Mouse (Mus musculus) forebrain, embryonic 11.5 days (tissue): ENCODE data around the gene Pafah1b2. TPM values are rescaled to one million over a fixed set of nuclear protein-coding genes. Genes with fewer than 3 reads are reported as not detected.

Source experiments
- ATAC-seq: fragments of 200-750 bp; cut with Nextera tagmentation; replicated peaks from 2 replicates; pipeline ENCODE4 v1.8.0; 2017; ENCODE audit warnings: moderate TSS enrichment; ENCODE audit not compliant: low FRiP score
- DNase-seq: peaks from one replicate; pipeline ENCODE4 v3.0.0-alpha.2; 2017; ENCODE audit warnings: low spot score
- H3K27ac ChIP-seq: fragments of 300-500 bp; sonication (generic); 2 replicates; pipeline ENCODE4 v1.5.1; 2014; ENCODE audit warnings: low read depth, low read length
- H3K27me3 ChIP-seq: fragments of 300-500 bp; sonication (generic); 2 replicates; pipeline ENCODE4 v1.6.1; 2014; ENCODE audit warnings: mild to moderate bottlenecking, low read length, mixed read lengths; ENCODE audit not compliant: control insufficient read depth, insufficient read depth
- H3K36me3 ChIP-seq: fragments of 300-500 bp; sonication (generic); 2 replicates; pipeline ENCODE4 v1.6.1; 2014; ENCODE audit warnings: mild to moderate bottlenecking, low read length, moderate library complexity, mixed read lengths; ENCODE audit not compliant: control insufficient read depth, insufficient read depth
- H3K4me1 ChIP-seq: fragments of 300-500 bp; sonication (generic); replicated peaks from 2 replicates; pipeline ENCODE4 v1.6.1; 2014; ENCODE audit warnings: low read length, mixed read lengths; ENCODE audit not compliant: control insufficient read depth, insufficient read depth
- H3K4me2 ChIP-seq: fragments of 300-500 bp; sonication (generic); 2 replicates; pipeline ENCODE4 v1.6.1; 2014; ENCODE audit warnings: low read depth, mild to moderate bottlenecking, low read length, moderate library complexity, mixed read lengths; ENCODE audit not compliant: severe bottlenecking
- H3K4me3 ChIP-seq: fragments of 300-500 bp; sonication (generic); 2 replicates; pipeline ENCODE4 v1.5.1; 2014; ENCODE audit warnings: low read depth, low read length
- H3K9ac ChIP-seq: fragments of 300-500 bp; sonication (generic); 2 replicates; pipeline ENCODE4 v1.6.1; 2014; ENCODE audit warnings: low read length
- H3K9me3 ChIP-seq: fragments of 300-500 bp; sonication (generic); 2 replicates; pipeline ENCODE4 v1.6.1; 2016; ENCODE audit warnings: low read length, mixed read lengths; ENCODE audit not compliant: control insufficient read depth
- WGBS: fragments of 180-500 bp; shearing (Covaris S2); extraction: QIAGEN DNeasy Blood & Tissue Kit; methylation state at CpG from one replicate; pipeline ENCODE4 v1.1.7; 2014; 5-methylcytosine and 5-hydroxymethylcytosine counted together
- polyA plus RNA-seq: library from polyadenylated mRNA; unstranded; fragments of >200 nt; fragmentation: Nextera tagmentation; extraction: Ambion mirVana; gene quantifications from 2 replicates; pipeline ENCODE4 v1.2.1, GENCODE M21; 2014

Pafah1b2 gene
- polyA plus RNA-seq, 1 experiment from 2014 or later: 274 TPM

DNA sequence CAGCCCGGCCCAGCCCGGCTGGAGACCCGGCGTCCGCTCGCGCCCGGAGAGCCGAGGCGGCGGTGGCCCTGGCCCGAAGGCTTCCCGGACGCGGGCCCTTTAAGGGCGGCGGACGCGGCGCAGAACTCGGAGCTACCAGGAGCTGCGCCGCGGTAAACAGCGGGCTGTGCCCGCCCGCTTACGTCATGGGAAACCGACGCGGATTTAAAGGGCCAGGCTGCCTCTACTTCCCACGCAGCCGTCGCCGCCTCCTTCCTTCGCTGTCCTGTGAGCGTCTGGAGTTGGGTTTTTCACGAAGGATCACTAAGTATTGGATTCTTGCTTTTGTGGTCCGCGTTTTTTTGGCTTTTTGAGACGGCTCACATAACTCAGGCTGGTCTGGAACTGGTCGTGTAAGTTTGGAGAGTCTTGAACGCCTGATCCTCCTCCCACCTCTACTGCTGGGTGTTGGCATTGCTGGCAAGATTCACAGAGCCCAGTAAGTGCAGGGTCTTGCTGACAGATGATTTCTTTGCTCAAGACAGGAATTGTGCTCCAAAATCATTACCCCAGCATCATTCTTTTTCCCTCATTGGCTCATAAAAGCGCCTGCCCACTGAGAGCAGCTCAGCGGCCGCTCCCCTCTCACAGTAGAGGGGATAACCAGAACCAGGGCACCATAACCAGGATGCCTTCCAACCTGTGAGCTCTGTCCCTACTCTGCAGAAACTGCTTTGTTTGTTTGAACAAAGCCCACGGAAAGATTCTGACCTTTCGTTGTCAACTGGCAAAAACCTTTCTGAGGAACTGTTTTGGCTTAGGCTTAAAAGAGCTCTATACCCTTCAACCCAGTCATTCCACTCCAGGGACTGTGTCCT is 57.2 kb downstream of the Pafah1b2 start, which contains the start of gene Sidt2:
TSS of gene Sidt2 (minus strand) at position 152 of the 857 bp plus-strand sequence.
- WGBS: under 1% methylated on average over 48 of the region's 48 CpGs

DNA sequence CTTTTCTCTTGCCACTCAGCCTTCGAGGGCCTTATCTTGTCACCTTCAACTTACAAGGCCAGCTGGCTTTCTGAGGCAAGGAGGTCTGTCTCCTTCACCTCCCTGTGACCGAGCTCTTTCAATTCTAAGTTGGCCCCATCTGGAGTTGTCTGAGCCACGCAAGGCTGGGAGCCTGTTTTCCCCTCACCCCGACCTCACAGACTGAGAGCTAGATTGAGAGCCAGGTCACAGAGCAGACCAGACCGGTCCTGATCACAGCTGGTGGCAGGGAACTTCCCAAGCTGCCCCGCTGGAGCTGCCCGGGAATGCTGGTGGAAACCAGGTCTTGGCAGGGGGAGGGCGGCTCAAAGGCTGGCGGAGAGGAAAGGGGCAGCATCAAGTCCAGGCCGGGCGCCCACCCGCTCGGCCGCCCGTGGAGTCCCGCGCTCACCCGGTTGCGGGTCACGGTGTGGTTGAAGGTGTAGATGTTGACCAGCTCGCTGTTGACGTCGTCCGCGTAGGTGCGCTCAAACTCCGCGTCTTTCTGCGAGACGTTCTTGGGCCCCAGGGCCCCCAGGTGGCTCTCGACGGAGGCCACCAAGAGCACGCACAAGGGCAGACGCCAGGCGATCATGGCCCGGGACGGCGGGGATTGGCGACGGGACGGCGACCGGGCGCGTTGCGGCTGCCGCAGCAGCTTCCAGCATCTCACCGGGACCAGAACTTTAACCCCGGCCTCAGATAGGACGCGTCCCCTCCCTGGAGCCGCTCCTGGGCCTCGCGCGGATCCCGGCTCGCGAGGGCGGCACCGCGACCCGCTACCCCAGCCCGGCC is 58.0 kb downstream of the Pafah1b2 start:
- no peaks in the 10 kb centered on the region for H3K27me3 ChIP-seq
- H3K27ac ChIP-seq: peak overlapping the region; percentile 71
- H3K9me3 ChIP-seq: no peaks in the 10 kb centered on the region
- no peaks in the 10 kb centered on the region; the same call in 1 of the 2 replicates for H3K36me3 ChIP-seq
- ATAC-seq (peak; percentile 53), DNase-seq (no peak)
- H3K9ac ChIP-seq: peak overlapping the region; percentile 86
- WGBS: under 1% methylated on average over 61 of the region's 63 CpGs
- peaks cover 11% of the 10 kb centered on the region; the same call in 1 of the 2 replicates for H3K4me1 ChIP-seq
- peak overlapping the region; percentile 93 for H3K4me2 ChIP-seq
- H3K4me3 ChIP-seq: peak overlapping the region; percentile 83

More for the DNA sequence above, 57.2 kb downstream of the Pafah1b2 start, which contains the start of gene Sidt2:
- peak within 1 kb of the TSS; percentile 83 for H3K4me3 ChIP-seq
- no peaks in the 10 kb centered on the region for H3K27me3 ChIP-seq
- DNase-seq (peak; percentile 92), ATAC-seq (peak; percentile 93)
- peak within 1 kb of the TSS; percentile 86 for H3K9ac ChIP-seq
- H3K4me2 ChIP-seq: peak within 1 kb of the TSS; percentile 93
- peak within 1 kb of the TSS; percentile 71 for H3K27ac ChIP-seq
- peaks cover 11% of the 10 kb centered on the region; the same call in 1 of the 2 replicates for H3K4me1 ChIP-seq
- H3K36me3 ChIP-seq: no peaks in the 10 kb centered on the region; the same call in 1 of the 2 replicates
- H3K9me3 ChIP-seq: no peaks in the 10 kb centered on the region

DNA sequence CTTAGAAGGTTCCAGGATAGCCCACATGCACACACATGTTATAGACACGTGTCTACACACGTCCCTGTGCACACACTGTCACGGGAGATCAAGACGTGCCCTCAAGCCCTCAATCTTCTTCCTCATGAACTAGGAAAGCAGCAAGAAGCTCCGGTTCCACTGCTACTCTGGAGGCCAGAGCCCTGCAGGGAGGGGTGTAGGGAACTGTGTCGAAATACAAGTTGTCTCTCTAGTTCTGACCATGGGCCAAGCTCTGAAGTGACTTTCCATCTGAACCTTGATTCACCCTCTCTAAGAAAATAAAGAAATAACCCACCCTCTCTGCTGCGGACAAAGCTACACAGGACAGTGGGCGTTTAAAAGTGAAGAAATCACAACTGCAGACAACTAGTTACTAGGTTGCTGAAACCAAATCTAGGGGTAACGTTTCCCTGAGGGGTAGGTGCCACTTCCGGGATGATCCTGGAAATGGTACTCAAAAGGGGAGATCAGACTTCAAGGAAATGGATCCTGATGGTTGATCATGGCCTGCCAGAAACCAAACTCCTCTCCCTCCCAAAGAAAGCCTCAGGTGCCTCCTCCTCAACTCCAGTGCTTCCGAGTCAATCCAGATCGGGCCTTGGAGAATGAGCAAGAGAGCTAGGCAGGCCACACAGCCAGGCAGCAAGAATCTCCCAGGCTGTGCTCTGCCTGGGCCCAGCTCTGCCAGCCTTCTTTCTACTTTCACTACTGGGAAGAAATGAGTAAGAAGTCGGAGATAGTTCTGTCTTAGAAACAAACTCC is 58.8 kb downstream of the Pafah1b2 start:
- no peak for ATAC-seq
- no peak overlapping the region for H3K27ac ChIP-seq

DNA sequence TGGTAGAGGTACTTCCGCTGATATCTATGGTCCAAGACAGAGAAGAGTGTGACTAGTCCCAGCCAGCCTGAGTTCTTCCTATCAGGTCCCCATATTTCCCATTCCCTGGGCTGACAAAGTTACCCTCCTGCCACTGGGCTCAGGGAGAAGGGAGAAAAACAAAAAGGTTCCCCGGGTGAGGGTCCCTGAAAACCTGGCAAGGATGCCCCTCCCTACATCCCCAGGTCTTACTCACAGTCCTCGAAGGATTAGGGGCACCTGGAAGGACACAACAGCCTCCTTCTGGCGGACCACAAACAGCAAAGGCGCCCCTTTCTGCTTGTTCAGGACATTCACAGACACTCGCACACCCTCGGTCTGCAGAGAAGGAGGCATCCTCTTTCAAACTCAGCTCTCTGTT is 59.6 kb downstream of the Pafah1b2 start:
- H3K9me3 ChIP-seq: no peaks in the 10 kb centered on the region
- no peak overlapping the region for H3K27ac ChIP-seq
- WGBS: 77% methylated on average over 7 of the region's 7 CpGs
- ATAC-seq (no peak), DNase-seq (no peak)
- no peaks in the 10 kb centered on the region; the same call in 1 of the 2 replicates for H3K36me3 ChIP-seq
- H3K4me1 ChIP-seq: peaks cover 11% of the 10 kb centered on the region; the same call in 1 of the 2 replicates
- no peak overlapping the region; the same call in 1 of the 2 replicates for H3K9ac ChIP-seq
- no peaks in the 10 kb centered on the region for H3K27me3 ChIP-seq
- no peak overlapping the region for H3K4me3 ChIP-seq
- H3K4me2 ChIP-seq: no peak overlapping the region

More for the DNA sequence above, 58.8 kb downstream of the Pafah1b2 start:
- H3K9ac ChIP-seq: peak overlapping the region; percentile 86
- peak overlapping the region; percentile 93 for H3K4me2 ChIP-seq
- no peak for DNase-seq
- peaks cover 11% of the 10 kb centered on the region; the same call in 1 of the 2 replicates for H3K4me1 ChIP-seq
- no peaks in the 10 kb centered on the region for H3K27me3 ChIP-seq
- no peaks in the 10 kb centered on the region; the same call in 1 of the 2 replicates for H3K36me3 ChIP-seq
- WGBS: 67% methylated on average over 13 of the region's 13 CpGs
- H3K9me3 ChIP-seq: no peaks in the 10 kb centered on the region
- H3K4me3 ChIP-seq: peak overlapping the region; percentile 83

DNA sequence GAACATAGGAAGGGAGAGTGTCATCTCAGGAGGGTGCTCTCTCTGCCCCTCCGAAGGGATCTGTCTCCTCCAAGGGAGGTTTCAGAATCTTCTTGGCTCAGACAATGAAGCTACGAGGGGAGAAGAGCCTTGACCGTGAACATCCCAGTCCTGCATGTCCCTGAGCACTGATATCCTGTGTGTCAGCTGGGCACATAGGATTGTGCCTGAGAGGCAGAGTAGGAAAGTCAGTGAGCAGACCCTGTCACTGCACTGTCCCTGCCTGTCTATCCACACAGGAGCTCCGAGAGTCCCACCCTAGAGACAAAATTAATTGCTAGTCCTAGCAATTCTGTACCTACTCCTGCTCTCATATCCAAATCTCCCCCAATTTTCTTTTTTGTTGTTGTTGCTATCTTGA is 60.4 kb downstream of the Pafah1b2 start:
- Histone ChIP-seq H3K4me3 (no peak overlapping the region), H3K36me3 (no peaks in the 10 kb centered on the region; the same call in 1 of the 2 replicates), H3K9ac (no peak overlapping the region), H3K27ac (no peak overlapping the region), H3K9me3 (no peaks in the 10 kb centered on the region), H3K4me1 (peaks cover 11% of the 10 kb centered on the region; the same call in 1 of the 2 replicates), H3K4me2 (no peak overlapping the region), H3K27me3 (no peaks in the 10 kb centered on the region)
- 89% methylated on average over 4 of the region's 4 CpGs for WGBS
- ATAC-seq (no peak), DNase-seq (no peak)

DNA sequence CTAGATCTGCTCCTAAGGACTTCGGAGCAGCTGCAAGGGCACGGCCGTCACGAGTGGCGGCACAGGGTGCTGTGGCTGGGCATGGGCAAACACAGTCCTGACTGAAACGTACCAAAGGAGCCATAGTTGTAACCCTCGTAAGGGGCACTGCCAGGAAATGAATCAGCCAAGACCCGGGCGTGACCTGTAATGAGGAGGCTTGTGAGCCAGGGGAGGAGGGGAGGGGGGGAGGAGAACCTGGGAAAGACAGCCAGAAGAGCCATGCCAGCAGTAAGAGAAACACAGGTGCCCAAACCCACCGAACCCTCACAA is 65.7 kb downstream of the Pafah1b2 start:
- no peak overlapping the region for H3K4me3 ChIP-seq
- ATAC-seq: no peak

DNA sequence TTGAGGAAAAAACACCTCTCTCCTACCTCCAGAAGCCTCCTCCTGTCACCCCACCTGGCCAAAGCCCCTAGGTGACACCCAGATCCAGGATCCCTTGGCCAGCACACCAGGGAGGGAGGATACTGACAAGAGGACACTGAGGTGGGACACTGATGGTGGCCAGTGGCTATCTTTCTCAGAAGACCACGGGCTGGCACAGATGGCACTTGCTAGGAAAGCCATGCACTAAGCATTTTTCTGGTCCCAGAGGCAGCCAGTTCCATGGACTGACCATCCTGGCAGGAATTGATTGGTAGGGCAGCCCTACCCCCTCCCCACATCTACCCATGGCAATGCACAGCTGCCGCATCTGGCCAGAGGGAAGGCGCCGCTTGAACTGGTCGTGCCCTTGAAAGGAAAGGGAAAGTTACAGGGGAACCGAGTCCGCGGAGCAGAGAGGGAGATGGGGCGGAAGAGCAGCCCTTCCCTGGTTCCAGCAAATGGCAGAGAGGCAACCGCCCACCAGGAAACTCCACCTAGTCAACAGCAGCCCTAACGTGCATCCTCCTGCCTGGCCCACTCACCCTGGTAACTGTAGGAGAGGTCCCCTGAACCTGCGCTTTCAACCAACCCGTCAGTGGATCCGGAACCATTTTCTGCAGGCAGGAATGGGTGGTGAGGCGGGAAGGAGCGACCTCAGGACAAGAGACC is 66.2 kb downstream of the Pafah1b2 start:
- no peak overlapping the region for H3K27ac ChIP-seq
- H3K36me3 ChIP-seq: no peaks in the 10 kb centered on the region; the same call in 1 of the 2 replicates

More for the DNA sequence above, 65.7 kb downstream of the Pafah1b2 start:
- 93% methylated on average over 10 of the region's 10 CpGs for WGBS
- Histone ChIP-seq H3K9me3 (no peaks in the 10 kb centered on the region), H3K27ac (no peak overlapping the region), H3K4me1 (no peaks in the 10 kb centered on the region), H3K9ac (no peak overlapping the region), H3K27me3 (no peaks in the 10 kb centered on the region), H3K4me2 (no peak overlapping the region), H3K36me3 (no peaks in the 10 kb centered on the region; the same call in 1 of the 2 replicates)
- no peak for DNase-seq

More for the DNA sequence above, 66.2 kb downstream of the Pafah1b2 start:
- Histone ChIP-seq H3K4me2 (no peak overlapping the region), H3K9me3 (no peaks in the 10 kb centered on the region), H3K27me3 (no peaks in the 10 kb centered on the region), H3K4me1 (no peaks in the 10 kb centered on the region), H3K4me3 (no peak overlapping the region), H3K9ac (no peak overlapping the region)
- DNase-seq (no peak), ATAC-seq (no peak)
- 91% methylated on average over 16 of the region's 16 CpGs for WGBS
